Mouse (Mus musculus) G1E-ER4 (cell line): ENCODE data around the gene Pafah1b1. TPM values are rescaled to one million over a fixed set of nuclear protein-coding genes. Genes with fewer than 3 reads are reported as not detected.

Source experiments
- GATA1 ChIP-seq: IDR thresholded peaks from one replicate; pipeline ENCODE4 v1.8.0; 2012; ENCODE audit warnings: low read length, inconsistent platforms
- polyA plus RNA-seq: library from polyadenylated mRNA; stranded (reverse); fragments of >175 nt; gene quantifications from 2 replicates; pipeline ENCODE4 v1.2.3, GENCODE M21; 2012

Gene Pafah1b1
- polyA plus RNA-seq: 9.6 and 12.7 TPM in 2 replicates

DNA sequence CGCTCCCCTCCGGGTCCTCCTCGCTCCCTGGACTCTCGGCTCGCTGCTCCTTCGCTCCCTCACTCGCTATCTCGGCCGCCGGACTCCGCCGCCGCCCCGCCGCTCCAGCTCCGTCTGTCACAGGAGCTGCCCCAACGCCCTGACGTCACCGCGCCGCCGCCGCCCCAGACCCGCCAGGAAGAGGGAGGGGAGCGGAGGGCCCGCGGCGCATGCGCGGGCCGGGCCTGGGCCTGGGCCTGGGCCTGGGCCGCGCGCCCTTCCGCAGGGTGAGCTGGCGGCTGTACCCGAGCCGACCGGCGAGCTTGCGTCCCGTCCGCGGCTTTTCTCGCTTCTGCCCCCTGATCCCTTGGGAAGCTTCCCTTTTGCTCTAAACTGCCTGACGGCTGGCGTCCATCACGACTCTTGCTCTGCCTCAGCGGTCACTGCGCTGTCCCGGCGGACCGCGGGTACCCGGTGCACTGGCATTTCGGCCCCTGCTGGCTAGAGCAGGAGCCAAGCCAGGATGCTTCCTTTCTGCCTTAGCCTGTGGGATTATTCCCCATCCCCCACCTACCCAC, at the start of gene Pafah1b1:
Gene Pafah1b1 (minus strand): TSS at position 436 of the 557 bp plus-strand sequence.
- no peak for TF ChIP-seq GATA1

DNA sequence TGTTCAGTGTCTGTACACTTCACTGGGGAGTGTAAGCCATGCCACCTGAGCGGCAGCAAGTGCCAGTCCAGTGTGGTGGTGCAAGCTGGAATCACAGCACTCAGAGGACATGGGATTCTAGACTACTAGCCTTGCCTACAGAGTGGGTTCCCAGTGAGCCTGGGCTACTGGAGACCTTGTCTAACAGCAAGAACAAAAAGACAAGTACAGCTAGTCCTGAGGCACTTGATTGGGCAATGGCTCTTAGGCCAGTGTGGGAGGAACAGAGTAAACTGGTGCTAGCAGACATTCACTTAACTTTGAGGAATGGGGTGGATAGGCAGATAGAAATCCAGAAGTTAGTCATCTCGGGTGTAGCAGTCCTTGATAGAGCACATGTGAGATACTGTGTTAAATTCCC, 47.9 kb upstream of the Pafah1b1 start:
- TF ChIP-seq GATA1: no peak

DNA sequence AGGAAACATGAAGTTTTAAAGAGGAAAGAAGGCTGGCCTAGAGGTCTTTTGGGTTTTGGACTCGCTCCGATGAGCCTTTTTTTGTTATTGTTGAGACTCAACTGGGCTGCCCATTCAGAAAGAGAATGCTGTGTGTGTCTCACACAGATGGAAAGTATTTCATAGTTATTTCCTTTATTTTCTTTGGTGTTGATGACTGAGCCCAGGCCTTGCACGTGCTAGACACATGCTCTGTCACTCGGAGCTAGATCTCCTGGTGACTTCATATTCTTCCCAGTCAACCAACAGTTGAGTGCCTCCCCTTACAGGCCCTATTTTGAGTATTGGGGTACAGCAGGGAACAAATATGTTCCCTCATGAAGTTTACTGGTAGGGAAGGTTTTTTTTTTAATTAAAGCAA, 47.2 kb upstream of the Pafah1b1 start:
- no peak for TF ChIP-seq GATA1

DNA sequence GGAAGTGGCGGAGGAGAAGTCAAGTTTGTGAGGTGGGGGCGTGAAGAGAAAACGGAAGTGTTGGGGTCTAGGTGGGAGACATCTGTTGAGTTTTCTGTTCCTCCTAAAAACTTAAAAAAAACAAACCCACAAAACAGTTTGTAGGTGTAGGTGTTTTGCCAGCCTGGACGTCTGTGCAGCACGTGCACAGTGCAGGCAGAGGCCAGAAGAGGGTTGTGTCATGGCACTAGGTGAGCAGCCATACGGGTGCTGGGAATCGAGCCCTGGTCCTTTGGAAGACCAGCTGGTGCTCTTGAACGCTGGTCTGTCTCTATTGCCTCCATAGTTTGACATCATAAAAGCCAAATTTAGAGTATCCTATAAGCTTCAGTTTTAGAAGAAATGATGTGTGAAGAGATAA, 46.8 kb upstream of the Pafah1b1 start:
- TF ChIP-seq GATA1: no peak

DNA sequence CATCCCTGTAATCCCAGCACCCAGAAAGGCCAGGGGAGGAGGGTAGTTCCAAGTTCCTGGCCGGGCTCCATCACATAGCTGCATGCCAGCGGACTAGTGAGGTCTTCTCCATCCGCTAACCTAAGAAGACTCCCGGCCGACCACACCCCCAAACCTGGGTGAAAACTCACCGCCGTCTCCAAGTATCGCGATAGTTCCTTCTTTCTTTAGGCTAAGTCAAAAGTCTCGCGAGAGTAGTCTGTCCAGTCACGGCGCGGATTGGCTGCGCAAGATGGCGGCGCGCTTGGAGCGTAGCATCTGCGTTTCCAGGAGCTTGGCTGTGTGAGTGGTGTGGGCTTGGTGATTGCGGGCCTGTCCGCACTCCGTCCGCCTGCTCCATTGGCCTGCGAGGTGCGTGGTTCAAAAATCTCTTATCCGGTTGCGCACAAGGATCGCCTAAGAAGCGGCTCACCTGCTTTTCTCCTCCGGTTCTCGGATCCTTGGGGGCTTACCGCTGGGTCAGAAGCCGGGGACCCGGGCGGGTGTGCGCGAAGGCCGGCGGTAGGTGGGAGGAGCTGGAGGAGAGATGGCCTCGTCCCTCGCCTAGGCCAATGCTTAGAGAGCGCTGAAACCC, 46.2 kb upstream of the Pafah1b1 start, which contains the start of gene Mettl16:
Gene Mettl16 (plus strand): TSS at position 236 of the 613 bp plus-strand sequence.
- no peak for TF ChIP-seq GATA1

DNA sequence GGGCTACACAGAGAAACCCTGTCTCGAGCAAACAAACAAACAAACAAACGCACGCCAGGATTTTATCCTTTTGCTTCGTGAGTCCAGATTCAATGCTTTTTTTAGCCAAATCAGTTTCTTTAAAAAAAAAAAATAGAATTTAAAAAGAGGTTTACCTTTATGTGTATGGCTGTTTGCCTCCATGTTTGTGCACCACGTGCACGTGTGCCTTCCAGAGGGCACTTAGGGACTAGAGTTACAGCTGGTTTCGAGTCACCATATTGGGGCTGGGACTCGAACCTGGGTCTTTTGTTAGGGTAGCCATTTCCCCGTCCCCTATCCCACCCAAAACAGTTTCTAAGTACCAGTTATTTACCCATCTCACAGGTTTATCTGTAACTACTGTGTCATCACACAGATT, 45.6 kb upstream of the Pafah1b1 start:
- TF ChIP-seq GATA1: no peak

DNA sequence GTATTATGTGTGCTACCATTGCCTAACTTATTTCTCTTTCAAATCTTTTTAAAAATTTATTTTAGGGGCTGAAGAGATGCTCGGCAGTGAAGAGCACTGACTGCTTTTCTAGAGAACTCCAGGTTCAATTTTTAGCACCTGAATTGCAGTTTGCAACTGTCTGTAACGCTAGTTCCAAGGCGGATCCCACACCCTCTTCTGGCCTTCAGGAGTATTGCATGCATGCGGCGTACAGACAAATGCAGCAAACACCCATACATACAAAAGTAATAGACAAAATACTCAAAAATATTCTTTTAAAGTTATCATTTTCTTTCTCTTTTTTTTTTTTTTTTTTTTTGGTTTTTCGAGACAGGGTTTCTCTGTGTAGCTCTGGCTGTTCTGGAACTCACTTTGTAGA, 43.6 kb upstream of the Pafah1b1 start:
- no peak for TF ChIP-seq GATA1

DNA sequence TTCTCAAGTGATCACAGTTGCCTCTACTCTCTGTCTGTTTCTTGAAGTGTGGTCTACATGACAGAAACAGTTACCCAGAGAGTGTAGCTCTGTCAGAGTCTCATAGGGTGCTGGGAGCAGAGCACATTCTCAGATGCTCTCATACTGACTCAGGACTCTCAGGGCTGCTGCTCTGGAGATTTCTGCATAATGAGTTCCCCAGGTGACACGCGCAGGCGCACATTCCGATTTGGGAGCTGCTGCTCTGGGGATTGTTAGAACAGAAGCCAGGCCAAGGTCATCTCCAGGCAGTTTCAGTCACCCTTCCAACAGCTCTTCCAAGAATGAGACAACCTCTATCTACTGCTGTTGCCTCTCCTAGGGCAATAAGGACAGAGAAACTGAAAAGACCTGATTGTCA, 43.0 kb upstream of the Pafah1b1 start:
- no peak for TF ChIP-seq GATA1

DNA sequence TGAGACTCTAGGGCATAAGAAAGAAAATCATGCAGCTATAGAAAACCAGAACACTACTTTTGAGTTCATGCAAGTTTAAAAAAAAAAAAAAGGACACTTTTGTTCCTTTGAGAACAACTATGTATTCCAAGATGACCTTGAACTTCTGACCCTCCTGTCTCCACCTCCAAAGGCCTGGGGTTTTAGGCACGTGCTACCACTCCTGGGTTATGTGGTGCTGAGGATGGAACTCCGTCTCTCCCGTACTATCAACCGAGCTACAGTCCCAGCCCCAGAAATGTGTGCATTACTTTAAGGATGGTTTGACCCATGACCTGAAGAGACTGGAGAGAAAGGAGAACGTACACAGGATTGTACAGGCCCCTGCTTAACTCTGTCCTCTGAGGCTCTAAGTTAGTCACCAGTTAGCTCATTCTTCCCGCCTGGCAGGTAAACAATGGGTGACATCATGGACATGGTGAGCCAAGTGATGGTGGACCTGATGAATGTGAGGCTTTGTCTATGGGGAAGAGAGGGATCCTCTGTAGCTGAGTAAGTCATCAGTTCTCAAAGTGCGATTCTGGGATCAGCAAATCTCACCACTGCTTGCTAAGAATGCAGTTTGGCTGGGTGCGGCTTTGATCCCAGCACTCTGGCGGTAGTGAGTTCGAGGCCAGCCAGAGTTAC, 39.6 kb upstream of the Pafah1b1 start:
- no peak for TF ChIP-seq GATA1

DNA sequence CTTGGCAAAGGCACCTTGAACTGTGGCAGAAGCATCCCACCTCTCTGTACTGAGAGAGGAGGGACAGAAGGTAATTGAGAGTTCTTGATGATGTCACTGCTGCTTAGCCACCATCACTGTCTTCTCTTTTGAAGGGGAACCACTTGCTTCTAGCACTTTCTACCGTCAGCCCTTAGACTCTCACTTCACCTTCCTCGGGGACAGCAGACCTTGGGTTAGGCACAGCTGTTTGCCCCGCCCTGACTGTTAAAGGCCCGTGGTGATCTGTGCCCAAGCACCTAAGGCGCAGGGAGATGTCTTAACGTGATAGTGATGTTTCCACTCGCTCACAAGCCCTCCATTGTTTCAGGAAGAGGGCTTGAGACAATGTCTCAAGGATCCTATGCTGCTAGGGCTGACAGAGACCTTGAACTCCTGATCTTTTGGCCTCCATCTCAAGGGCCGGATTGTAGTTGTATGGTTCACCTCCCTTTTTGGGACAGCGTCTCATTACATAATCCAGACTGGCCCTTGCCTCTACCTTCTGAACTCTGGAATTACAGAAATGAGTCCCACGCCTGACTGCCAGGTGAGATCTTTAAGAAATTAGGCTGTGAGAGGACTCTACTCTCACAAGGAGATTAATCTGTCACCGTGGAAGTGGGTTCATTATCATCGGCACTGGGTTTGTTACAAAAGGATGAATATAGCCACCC, 36.7 kb upstream of the Pafah1b1 start:
- TF ChIP-seq GATA1: no peak

DNA sequence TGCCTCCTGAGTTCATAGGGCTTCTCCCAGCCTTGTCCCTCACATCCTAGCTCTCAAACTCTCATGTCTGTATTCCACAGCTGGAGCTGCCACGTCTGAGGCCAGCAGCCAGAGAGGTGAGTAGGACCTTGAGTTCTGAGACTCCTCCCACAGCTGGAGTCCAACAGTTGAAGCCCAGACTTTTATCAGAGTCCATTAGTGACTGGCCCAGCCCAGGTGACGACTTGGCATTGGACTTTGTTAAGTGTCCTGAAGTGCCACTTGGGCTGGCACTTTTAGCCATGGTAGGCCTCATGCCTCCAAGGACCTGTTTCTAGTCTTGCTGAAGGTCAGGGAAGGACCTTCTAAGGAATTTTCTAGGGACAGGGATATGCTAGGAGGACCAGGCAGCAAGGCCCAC, 32.2 kb upstream of the Pafah1b1 start:
- TF ChIP-seq GATA1: no peak

DNA sequence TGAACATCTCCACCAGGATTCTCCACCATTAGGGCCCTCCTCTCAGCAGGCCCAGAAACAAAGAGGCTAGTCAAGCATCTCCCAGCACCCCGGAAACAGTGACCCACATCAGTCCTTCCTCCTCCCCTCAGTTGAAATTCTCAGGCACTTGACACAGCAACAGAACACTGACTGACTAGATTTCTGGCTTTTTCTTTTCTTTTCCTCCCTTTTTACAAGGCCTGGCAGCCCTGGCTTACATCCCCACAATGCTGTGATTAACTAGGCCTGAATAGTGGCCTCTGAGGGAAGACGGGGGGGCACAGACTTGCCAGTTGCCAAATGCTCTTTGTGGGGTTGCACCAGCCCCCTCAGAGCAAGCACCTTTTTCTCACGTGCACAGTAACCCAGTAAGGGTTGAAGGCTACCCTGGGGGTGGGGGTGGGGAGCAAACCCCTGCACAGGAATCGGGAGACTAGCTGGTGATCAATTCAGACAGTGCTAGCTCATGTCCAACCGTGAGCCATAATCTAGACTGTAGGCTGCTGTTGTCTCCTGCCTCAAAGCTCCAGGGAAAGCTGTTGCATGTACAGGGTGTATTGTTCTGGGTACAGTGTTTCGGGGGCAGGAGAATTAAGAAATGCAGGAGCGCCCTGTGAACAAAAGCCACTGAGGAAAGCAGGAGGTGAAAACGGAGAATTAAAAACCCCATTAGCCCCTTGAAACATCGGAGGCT, 27.0 kb upstream of the Pafah1b1 start:
- TF ChIP-seq GATA1: no peak

DNA sequence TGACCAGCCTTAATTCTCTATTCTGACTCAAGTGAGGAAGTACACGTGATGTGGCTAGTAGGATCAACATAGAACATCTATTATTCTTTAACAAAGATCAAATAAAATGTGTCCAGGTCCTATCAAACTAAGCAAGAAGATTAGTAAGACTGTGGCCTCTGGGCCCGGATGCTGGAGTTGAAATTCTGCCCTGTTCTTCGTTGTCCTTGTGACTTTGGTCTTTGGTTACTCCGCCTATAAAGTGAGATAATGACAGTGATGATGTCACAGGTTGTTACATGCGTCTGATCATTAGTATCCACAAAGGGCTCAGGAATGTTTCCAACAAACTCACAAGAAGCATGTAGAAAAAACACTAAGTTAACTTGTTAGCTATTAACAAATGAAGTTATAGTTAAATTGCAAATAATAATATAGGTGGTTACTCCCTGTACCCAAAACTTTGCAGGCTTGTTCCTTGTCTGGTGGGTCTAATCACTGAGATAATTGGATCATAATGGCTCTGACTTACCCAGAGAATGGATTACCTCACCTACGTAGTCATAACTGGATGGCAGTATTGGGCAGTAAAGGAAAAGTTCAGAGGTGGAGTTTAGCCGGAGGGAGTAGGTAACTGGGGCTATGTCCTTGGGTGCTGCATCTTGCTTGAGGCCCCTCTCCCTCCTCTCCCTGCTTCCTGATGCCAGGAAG, 26.3 kb upstream of the Pafah1b1 start:
- TF ChIP-seq GATA1: no peak

DNA sequence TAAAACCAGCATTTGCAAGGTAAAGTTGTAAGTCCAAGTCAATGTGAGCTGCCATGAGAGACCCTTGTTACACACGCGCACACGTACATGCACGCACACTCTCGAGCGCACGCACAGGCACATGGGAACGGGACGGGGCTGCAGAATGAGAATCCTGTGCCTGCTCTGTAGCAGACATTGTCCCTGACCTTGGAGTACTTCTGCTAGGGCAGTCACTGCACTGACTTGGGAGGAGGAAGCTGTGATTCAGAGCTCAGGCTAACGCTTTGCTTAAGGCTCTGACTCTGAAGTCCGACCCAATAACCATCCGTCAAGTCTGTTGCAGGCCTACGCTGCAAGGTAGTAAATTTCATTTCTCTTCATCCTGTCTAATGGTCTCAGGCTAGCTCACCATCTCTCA, 24.8 kb upstream of the Pafah1b1 start:
- no peak for TF ChIP-seq GATA1

DNA sequence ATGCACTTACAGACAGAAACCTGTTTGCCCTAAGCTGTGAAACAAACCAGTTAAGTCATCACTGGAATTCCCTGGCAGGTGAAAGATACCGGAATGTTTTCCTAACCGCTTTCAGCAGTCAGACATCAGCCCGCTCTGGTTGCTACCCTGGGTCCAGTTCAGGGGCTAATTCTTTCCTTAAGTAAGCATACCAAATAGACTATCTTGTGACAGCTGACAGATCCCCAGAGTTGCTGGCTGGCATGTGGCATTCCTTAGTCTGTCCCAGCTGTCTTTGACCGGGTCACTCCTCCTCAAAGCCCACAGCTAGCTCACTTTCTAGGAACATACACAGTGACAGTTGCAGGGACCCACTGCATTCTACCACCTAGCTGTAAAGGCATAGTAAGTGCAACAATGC, 23.6 kb upstream of the Pafah1b1 start:
- TF ChIP-seq GATA1: no peak
